Mouse (Mus musculus) urinary bladder, adult 2 months (tissue): ENCODE data around the gene Ssr3. TPM values are rescaled to one million over a fixed set of nuclear protein-coding genes. Genes with fewer than 3 reads are reported as not detected.

ENCODE experiments used
- DNase-seq: peaks from one replicate; pipeline ENCODE4 v3.0.0; 2022; ENCODE audit warnings: low spot score
- polyA plus RNA-seq: library from polyadenylated mRNA; depleted of rRNA; stranded (reverse); fragments of >200 nt; gene quantifications from 2 replicates; pipeline ENCODE4 v1.2.3, GENCODE M21; 2012

The Ssr3 gene
- polyA plus RNA-seq, 1 experiment, result 171 TPM

DNA sequence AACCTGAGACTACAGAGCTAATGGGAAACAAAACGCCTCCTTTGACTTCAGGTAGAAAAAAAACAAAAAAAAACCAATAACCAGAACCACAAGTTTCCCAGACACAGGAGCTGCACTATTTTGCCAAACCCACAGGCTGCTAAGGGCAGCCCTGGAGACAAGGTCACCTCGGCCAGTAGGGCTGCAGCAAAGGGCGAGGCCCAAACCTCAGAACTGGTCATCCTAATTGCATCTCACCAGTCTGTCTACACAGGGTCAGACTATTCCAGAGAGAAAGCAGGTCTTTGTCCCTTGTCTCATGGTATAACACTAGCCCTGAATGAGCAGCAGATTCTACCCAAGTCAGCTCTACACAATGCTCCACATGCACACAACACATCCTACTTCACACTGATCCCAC, 17.7 kb downstream of the Ssr3 start:
- DNase-seq, result no peak

DNA sequence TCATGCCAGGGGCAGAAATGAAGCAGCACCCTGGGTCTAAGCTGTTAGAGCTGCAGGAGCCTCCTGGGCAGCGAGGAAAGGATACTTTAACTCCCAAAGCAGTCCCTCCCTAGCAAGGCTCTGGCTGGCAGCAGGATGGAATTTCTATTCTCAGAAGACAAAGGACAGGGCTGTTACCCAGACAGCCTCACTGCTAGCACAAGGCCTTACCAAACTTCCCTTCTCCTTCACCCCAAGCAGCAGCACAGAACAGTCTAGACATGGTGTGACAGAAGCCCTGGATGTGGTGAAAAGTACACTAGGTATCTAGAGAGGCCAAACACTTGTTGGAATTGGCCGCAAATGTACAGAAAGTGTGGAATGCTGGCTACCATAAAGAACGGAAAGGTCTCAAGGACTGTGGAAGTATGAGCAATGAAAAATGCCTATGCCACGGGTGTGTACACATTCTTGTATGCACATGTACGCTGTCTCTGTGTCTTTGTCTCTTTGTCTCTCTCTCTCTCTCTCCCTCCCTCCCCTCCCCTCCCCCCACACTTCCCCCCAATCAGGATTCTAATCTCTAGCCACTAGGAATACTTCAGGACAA, 18.7 kb downstream of the Ssr3 start:
- no peak for DNase-seq

DNA sequence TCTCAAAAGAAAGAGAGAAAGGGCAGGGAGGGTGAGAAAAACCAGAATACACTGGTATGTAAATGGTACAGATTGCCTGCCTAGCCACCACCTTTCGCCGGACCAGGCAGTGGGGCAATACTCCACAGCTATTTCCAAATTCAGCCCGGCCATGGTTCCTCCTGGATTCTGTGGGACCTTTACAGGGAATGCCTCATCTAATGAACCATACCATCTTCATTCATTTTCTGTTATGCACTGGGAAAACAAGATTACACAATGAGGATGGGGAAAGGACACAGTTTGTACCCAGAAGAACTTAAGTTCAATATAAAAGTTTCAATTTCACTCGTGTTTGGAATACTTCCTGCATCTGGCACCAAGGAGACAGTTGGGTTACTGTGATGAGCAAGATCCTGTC, 19.9 kb downstream of the Ssr3 start:
- no peak for DNase-seq

DNA sequence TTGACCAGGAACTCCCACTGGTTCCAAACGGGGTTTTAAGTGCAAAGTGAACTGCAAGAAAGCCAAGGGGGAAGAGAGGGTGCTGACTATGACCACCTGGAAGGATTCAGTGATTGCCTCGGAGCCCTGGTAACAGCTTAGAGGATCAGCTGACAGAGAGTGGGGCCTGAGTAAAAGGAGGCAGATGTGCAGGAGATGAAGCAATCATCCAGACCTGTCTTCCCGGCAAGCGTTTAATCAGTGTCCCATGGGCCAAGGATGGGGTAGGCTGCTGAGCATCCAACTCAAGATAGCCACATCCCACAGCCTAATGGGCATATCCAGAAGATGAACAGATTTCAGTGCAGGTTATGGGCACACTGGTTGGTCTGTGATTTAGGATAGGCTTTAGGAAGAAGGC, 24.5 kb downstream of the Ssr3 start:
- DNase-seq, result no peak

DNA sequence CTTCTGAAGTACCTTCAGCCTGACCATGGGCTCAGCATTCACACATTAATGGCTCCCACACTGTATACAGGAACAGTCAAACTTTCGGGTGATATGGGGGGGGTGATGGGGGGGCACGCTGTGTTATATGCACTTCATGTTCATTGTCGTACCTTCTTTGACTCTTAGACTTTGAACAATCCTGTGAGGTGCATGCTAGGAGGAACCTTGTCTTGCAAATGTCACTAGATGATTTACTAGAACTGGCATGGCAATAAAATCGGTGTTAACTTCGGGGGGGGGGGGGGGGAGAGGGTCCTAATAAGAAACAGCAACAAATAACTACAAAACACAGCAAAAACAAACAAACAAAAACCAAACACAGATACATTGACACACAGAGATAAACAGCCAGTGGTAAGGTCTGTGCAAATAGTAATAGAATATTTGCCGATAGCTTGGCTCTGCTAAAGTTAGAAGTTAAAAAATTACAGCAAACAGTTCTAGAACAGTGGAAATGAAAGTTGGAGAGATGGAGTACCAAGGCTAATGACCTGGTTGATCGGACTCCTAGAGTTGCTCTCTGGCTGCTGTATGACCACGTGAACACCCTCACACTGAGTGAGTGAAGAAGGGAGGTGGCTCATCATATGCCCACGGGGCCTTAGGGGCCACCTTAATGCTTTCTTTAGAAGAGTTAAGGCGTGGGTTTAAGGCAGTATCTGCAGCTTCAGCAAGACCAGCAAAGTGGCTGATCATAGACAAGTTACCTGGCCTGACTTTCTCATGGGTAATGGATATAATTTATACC, 26.3 kb downstream of the Ssr3 start:
- no peak for DNase-seq

DNA sequence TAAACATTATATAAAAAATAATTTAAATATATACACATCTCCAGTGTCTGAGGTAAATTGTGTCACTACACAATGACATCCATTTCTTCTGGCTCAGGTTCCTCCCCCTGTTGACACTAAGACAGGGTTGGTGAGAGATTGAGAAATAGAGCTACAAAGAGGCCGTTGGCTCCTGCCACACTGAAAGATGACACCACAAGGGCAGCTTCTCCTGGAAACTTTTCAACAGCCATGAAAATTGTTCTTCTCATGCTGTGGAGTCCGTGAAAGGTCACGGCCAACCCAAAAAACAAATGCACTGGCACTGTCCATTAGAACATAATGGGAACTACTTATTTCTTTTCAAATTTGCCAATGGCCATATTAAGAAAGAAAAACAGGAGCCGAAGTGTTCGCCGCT, 27.2 kb downstream of the Ssr3 start:
- DNase-seq, result no peak

DNA sequence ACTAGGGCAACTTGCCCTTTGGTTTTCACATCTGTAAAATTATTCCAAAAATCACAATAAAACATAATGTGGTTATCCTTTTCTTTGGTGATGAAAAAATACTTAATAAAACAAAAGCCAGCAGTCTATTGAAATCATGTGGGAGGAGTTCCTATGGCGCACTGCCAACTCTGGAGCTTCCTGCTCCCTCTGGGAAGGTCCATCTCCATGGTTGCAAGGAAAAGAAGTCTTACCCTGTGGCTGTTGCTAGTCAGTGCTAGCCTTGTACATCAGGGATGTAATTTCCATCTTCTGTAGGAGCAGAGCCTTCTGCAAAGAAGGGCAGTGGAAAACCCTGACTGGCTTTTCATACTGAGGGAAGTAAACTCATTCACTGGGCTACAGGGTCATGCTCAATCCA, 29.0 kb downstream of the Ssr3 start:
- no peak for DNase-seq

DNA sequence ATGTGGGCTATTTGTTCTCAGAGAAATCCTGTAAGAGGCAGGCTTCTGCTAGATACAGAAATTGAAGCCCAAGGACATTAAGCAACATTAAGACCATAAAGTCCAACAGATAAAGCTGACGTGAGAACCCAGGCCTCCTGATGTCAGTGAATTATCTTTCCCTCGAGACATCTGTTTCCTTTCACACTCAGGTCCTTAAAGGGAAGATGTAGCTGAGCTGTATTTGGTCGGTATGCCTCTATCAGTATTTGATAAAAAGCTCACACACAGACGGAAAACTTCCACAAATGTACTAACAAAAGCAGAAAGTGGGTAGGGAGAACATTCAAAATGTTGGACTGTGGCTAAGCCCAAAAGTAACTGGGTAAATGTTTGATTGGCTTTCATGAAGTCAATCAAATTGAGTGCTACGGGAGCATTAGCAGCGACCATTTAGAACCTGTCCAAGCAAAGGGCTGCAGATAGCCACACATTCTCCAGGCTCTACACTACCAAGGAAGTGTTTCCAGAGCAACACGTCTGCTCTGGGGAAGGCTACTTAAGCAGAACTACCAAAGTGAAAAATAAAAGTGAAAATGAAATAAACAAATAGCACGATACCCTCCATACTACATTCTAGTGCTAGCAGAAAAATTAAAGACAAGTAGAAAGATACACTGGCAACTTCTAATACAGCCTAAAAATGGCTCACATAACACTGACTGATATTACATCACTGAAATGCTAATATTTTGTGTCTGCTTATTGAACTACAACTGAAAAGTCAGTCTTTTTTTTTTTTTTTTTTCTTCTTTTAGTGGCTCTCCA, 32.1 kb downstream of the Ssr3 start:
- DNase-seq, result no peak

DNA sequence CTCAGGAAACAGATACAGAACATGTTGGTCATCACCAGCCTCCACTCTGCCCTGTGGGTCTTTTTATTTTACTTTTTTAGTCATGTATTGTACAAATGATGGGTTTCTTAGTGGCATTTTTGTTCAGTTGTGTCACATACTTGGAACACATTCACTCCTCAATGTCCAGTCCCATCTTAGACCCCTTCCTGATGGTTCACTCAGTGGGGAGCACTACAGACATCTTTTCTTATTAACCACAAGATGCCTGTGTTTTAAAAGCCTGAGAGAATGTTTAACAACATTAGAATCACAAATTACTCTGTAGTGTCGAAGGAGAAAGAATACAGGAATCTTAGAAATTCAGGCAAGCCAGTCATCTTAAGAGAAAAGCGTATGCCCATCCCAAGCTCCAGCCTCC, 33.6 kb downstream of the Ssr3 start:
- no peak for DNase-seq

DNA sequence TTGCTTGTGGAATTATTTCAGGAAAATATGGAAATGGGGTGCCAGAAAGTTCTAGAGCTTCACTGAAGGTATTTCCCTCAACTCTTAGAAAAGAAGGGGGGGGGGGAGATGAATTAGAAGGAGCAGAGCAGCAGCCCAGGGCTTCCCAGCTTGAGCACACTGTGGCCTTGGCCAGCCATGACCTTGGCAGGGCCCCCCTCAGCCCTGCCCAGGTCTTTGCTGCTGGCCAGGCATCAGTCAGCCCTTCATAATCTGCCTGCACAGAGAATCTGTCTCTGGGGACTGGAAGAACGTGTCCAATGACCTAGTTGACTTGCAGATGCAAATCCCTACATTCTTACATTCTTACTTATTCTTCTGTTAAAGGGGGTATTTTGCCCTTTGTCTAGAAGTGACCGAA, 34.1 kb downstream of the Ssr3 start:
- no peak for DNase-seq

DNA sequence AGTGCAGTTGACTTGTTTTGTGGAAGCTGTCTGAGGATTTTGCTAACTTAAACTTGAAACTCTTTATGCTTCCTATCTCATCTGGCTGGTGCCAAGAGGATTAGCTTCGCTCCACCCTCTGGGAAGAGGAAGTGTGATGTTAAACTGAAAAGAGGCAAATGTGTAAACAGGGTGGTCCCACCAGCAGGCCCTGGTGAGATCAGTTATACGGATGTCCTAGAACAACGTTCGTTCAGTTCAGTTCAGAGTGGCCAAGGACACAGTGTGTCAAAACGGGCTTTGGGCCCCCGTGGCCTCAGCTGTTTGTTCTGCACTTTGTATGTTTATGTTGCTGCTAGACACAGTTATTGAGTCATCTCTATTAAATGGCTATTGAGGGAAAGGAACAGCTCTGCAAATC, 36.9 kb downstream of the Ssr3 start:
- no peak for DNase-seq

DNA sequence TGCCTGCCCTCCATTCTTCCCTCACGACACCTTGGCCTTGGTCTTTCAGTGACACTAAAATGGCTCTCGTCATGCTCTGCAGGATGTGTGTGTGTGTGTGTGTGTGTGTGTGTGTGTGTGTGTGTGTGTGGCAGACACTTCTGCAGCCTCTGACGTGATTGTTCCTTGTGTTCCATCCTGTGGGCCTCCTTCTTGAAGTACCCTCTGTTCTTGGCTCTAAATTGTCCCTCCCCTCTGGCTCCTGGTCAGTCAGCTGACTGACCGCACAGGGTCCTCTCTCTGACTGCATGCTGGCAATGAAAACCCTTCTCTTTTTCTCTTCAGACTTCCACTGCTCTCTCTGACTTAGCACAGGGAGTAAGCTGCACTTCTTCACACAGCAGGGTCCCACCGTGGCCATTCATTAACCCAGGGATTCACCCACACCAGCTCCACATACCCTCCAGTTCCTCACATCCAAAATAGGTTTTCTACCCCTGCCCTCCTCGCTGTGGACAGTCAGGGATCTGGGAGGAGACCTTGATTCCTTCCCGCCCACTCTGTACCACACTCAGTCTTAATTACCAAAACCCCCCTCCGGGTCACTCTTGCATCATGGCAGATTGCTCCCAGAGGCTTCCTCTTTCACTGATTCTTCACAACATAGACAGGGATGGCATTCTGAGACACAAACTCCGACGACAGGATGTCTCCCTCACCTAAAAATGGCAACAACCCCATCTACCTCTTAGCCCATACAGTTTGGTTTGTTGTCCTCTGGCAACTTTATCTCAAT, 39.0 kb downstream of the Ssr3 start:
- no peak for DNase-seq

DNA sequence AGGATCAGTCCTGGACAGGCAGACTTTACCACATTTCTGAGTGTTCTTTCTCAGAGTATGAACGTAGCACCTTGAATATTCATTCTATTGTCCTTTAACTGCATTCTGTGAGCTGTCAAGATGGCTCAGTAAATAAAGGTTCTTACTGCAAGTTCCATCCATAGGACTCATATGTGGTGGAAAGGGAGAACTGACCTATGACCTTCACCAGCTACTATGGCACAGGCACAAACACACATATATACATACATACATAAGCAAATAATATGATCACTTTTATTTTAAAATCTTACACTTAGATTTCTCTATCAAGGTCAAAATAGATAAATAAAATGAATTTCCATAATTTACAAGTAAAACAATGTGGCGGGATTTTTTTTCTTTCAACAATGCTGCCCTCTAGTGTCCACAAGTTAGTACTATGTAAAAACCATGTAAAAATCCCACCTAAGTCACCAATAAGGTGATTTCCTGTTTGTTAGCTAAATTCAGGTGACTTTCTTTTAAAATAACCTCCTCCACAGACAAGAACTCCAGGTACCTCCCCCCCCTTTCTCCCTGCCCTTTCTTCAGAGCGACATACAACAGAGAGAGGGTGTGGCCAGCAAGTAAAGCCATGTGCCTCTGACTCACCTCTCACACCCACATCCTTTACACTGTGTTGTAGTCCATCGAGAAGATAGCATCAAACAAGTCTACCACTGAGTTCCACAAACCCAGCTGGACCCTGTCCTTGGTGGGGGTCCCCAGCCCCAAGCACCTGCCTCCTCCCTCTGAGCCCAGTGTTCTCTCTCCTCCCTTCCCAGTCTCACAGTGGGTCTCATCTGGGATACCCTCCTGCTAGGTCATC, 39.9 kb downstream of the Ssr3 start:
- no peak for DNase-seq

DNA sequence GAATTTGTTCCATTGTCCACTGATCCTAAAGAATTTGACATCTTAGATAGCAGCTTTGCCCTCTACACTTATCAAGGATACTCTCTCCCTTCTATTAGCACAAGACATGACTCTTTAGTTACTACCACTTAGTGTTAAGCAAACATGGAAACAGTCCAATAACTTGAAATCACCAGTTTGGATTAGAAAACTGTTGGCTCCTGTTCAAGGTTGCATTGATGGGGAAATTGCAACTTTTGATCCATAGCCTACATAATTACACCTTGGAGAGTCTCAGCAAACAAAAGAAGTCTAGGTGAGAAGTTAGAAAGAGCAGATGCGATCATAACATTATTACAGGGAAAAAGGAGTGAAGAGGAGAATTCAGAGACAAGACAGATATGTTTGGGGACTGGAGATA, 46.2 kb downstream of the Ssr3 start:
- no peak for DNase-seq

DNA sequence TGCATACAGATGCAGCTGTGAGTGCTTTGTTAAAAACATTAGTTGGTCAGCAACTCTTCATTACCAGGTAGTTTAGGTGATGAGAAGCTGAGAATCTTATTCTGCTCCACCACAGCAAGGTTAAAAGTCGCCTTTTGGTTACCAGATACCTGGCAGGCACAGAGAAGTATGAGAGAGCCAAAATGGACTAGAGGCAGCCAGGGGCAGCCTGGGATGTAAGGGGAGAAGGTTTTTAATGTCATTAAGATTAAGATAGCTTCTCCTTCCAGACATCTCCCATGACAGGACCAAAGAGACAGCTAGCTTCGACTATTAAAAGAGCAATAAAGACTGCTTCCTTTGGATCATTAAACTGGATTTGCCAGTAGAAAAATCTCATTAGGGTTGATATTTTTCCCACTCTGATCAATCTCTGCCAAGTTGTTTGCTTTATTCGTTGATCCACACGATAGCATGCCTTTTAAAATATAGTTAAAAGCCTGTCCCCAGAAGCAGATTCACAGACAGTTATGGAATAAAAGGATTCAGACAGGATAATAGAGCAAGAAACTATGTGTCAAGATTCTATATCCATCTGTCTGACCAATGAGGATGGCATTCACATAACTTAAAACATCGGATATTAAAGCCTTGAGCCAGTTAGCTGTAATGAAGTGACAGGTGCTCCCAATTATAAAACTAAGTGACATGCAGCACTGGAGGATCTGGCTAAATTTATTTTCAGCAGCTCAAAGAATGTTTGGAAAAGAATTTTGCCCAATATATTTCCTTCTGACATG, 52.1 kb downstream of the Ssr3 start:
- DNase-seq, result no peak

DNA sequence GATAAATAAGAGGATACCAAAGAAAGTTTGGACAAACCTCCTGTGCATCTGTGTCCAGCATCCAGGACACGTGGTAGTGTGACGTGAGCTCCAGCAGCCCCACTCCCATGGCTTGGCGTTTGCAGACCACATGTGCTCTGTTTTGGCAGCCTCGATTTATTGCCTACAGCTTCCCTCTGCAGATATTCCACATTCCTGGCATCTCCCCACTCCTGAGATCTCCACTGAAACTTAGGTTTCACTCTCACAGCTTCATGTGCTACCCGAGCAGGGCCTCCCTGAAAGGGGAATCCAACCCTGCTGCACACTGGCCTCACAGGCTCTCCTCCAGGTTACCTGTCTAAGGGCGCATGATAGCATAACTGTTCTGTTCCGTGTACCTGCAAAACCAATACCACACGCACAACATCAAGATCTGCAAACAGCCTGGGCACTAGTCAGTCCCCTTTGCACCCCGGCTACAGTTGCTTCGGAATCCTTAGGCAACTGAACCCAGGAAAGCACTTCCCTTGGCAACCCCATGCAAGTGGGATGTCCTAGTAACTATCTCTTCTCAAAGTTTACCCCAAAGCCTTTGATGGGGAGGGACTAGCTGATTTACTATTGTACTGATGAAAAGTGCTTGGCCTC, 54.5 kb downstream of the Ssr3 start:
- DNase-seq, result no peak
